Mouse (Mus musculus): Measurements from ENCODE around the gene 5330417H12Rik.

Gene 5330417H12Rik

GRCm38 (mm10) chr7:107625781-107626180 lies 820 bp upstream of the 5330417H12Rik start:
- no peak for DNase-seq (ENCODE audit: low spot score in 2 of 2)

GRCm38 (mm10) chr7:107624432-107624831 lies 529 bp downstream of the 5330417H12Rik start:
- no peak for DNase-seq (ENCODE audit: low spot score in 2 of 2)

GRCm38 (mm10) chr7:107620137-107620536 lies 4.8 kb downstream of the 5330417H12Rik start:
- no peak for DNase-seq (ENCODE audit: low spot score in 2 of 2)

GRCm38 (mm10) chr7:107619225-107619624 lies 5.7 kb downstream of the 5330417H12Rik start:
- DNase-seq (ENCODE audit: low spot score in 2 of 2), result no peak

GRCm38 (mm10) chr7:107618028-107618992 lies 6.7 kb downstream of the 5330417H12Rik start:
- no peak for DNase-seq (ENCODE audit: low spot score in 2 of 2)

GRCm38 (mm10) chr7:107610880-107611279 lies 14.1 kb downstream of the 5330417H12Rik start:
- DNase-seq (ENCODE audit: low spot score in 2 of 2), result no peak

GRCm38 (mm10) chr7:107609622-107610255 lies 15.2 kb downstream of the 5330417H12Rik start:
- no peak for DNase-seq (ENCODE audit: low spot score in 2 of 2)

- no peak for DNase-seq (ENCODE audit: low spot score in 2 of 2)
Observed at GRCm38 (mm10) chr7:107607766-107608165, 17.2 kb downstream of the 5330417H12Rik start.

- no peak for DNase-seq (ENCODE audit: low spot score in 2 of 2)
Observed at GRCm38 (mm10) chr7:107602913-107603312, 22.0 kb downstream of the 5330417H12Rik start.

- DNase-seq (ENCODE audit: low spot score in 2 of 2), result no peak
Observed at GRCm38 (mm10) chr7:107602505-107602904, 22.5 kb downstream of the 5330417H12Rik start.

GRCm38 (mm10) chr7:107600651-107601050 lies 24.3 kb downstream of the 5330417H12Rik start:
- DNase-seq (ENCODE audit: low spot score in 2 of 2), result no peak

- DNase-seq (ENCODE audit: low spot score in 2 of 2), result no peak
Observed at GRCm38 (mm10) chr7:107597956-107598355, 27.0 kb downstream of the 5330417H12Rik start.

- DNase-seq (ENCODE audit: low spot score in 2 of 2), result no peak
Observed at GRCm38 (mm10) chr7:107596753-107597152, 28.2 kb downstream of the 5330417H12Rik start.

GRCm38 (mm10) chr7:107595426-107595825 lies 29.5 kb downstream of the 5330417H12Rik start:
- DNase-seq (ENCODE audit: low spot score in 2 of 2), result no peak

GRCm38 (mm10) chr7:107594857-107595402 lies 30.0 kb downstream of the 5330417H12Rik start, which contains the start of gene Ppfibp2:
Gene Ppfibp2, plus strand, starts transcription at chr7:107595207.
- peak; percentile 69 to 86 for DNase-seq (ENCODE audit: low spot score in 2 of 2)

- peak in 1 of 2 experiments; percentile 32 for DNase-seq (ENCODE audit: low spot score in 2 of 2)
Observed at GRCm38 (mm10) chr7:107594325-107594856, 30.6 kb downstream of the 5330417H12Rik start.

GRCm38 (mm10) chr7:107593904-107594303 lies 31.1 kb downstream of the 5330417H12Rik start:
- no peak for DNase-seq (ENCODE audit: low spot score in 2 of 2)

- DNase-seq (ENCODE audit: low spot score in 2 of 2), result peak; percentile 26 to 37
Observed at GRCm38 (mm10) chr7:107592641-107593040, 32.3 kb downstream of the 5330417H12Rik start.

- no peak for DNase-seq (ENCODE audit: low spot score in 2 of 2)
Observed at GRCm38 (mm10) chr7:107574276-107574675, 50.7 kb downstream of the 5330417H12Rik start.

Measured in left cerebral cortex, adult 9 months (tissue).